Comparison of ENCODE assay signal across 8 mouse cellular contexts in genomic region chr7:143460217-143460834, GRCm38 (mm10). TPM values are rescaled to one million over a fixed set of nuclear protein-coding genes. Genes with fewer than 3 reads are reported as not detected.
DNase-seq lines count a peak whose midpoint lies in the region; ATAC-seq and TF ChIP-seq lines count a peak whose summit lies in the region.

No protein-coding gene starts in this region.

- peak overlapping the region; percentile 53 for H3K4me3 ChIP-seq in lung, adult 2 months (replicated peaks; ENCODE audit: extremely low read depth, low read depth, low read length)
- peak overlapping the region; percentile 63 for H3K4me3 ChIP-seq in intestine, embryonic 16.5 days (ENCODE audit: low read length)
- peak overlapping the region; percentile 67 for H3K4me3 ChIP-seq in neural tube, embryonic 12.5 days

- H3K9ac ChIP-seq in intestine, embryonic 16.5 days (ENCODE audit: low read depth, low read length), result peak overlapping the region; percentile 70
- H3K9ac ChIP-seq in neural tube, embryonic 12.5 days, result peak overlapping the region; percentile 86

- no peak for TF ChIP-seq POLR2A in lung, adult 2 months (IDR thresholded peaks at IDR 0.05; ENCODE audit: borderline replicate concordance, extremely low read depth, low read depth, low read length)

- peaks cover 4% of the 10 kb centered on the region; the same call in 1 of the 2 replicates for H3K4me1 ChIP-seq in lung, adult 2 months (ENCODE audit: control insufficient read depth, insufficient read depth, low read length)
- peaks cover 16% of the 10 kb centered on the region for H3K4me1 ChIP-seq in intestine, embryonic 16.5 days (ENCODE audit: control insufficient read depth, insufficient read depth, low read length)
- peaks cover 16% of the 10 kb centered on the region for H3K4me1 ChIP-seq in neural tube, embryonic 12.5 days

- WGBS in lung, adult 2 months, result 43% methylated on average over 59 of the region's 60 CpGs
- 35% methylated on average over 60 of the region's 60 CpGs for WGBS in intestine, embryonic 16.5 days
- 36% methylated on average over 60 of the region's 60 CpGs for WGBS in neural tube, embryonic 12.5 days

- H3K36me3 ChIP-seq in intestine, embryonic 16.5 days (ENCODE audit: control insufficient read depth, insufficient read depth, low read length), result no peaks in the 10 kb centered on the region
- no peaks in the 10 kb centered on the region; the same call in 1 of the 2 replicates for H3K36me3 ChIP-seq in neural tube, embryonic 12.5 days

- H3K27me3 ChIP-seq in intestine, embryonic 16.5 days (replicated peaks; ENCODE audit: control insufficient read depth, insufficient read depth, low read length), result no peaks in the 10 kb centered on the region
- H3K27me3 ChIP-seq in neural tube, embryonic 12.5 days (replicated peaks), result peaks cover 12% of the 10 kb centered on the region; the same call in 1 of the 2 replicates

- H3K27ac ChIP-seq in intestine, embryonic 16.5 days (ENCODE audit: low read length), result peak overlapping the region; percentile 77
- H3K27ac ChIP-seq in neural tube, embryonic 12.5 days, result peak overlapping the region; percentile 66

- H3K4me2 ChIP-seq in intestine, embryonic 16.5 days (ENCODE audit: low read depth, low read length), result peak overlapping the region; percentile 68
- H3K4me2 ChIP-seq in neural tube, embryonic 12.5 days (replicated peaks), result peak overlapping the region; percentile 62

- ATAC-seq in erythroblast, adult 5-6 weeks (replicated peaks; ENCODE audit: low FRiP score, poor library complexity, severe bottlenecking), result 0 out of 2 replicates have a peak, but pooled peaks have one; percentile 4
- no peak for ATAC-seq in intestine, embryonic 16.5 days
- ATAC-seq in neural tube, embryonic 12.5 days (ENCODE audit: low FRiP score, low read depth), result peak; percentile 7; the same call in 1 of the 2 replicates

- TF ChIP-seq CTCF in lung, adult 2 months (IDR thresholded peaks at IDR 0.05; ENCODE audit: insufficient read depth, low read length), result no peak

- peaks cover 24% of the 10 kb centered on the region for H3K9me3 ChIP-seq in intestine, embryonic 16.5 days (ENCODE audit: control insufficient read depth, low read length)
- peaks cover 30% of the 10 kb centered on the region for H3K9me3 ChIP-seq in neural tube, embryonic 12.5 days

- no peak for DNase-seq in lung, adult 2 months
- no peak for DNase-seq in lung, postnatal 14 days
- DNase-seq in MN1 (ENCODE audit: low spot score), result no peak
- no peak for DNase-seq in spleen, postnatal 4 days (ENCODE audit: low spot score in 2 of 2)
- DNase-seq in gastrocnemius, adult 18-20 months (ENCODE audit: low spot score), result no peak

RNA-seq across cellular contexts. Expression of gene Cdkn1c, which starts 0.5 kb away (rescaled TPM):
- 31.6 and 34.5 TPM in 2 replicates for polyA plus RNA-seq in lung, adult 2 months (2012; rRNA removed)
- total RNA-seq in erythroblast, adult 5-6 weeks (2015; ENCODE audit: low replicate concordance), result not detected in 2 replicates
- total RNA-seq in erythroblast, adult 5-6 weeks (2017; ENCODE audit: low replicate concordance), result 0.09 TPM in 1 of 2 replicates, not detected in the other
- 522 and 653 TPM in 2 replicates for polyA plus RNA-seq in intestine, embryonic 16.5 days (2015; fragmentation: Nextera tagmentation; extraction: Ambion mirVana)
- polyA plus RNA-seq in neural tube, embryonic 12.5 days (2016; fragmentation: Nextera tagmentation; extraction: Ambion mirVana), result 1,329 and 1,332 TPM in 2 replicates
- total RNA-seq in gastrocnemius, adult 18-20 months (2021), result 10 to 100 TPM; 18.6 to 21.6 TPM

RNA-seq across cellular contexts. Expression of gene Slc22a18, which starts 13.2 kb away (rescaled TPM):
- polyA plus RNA-seq in lung, adult 2 months (2012; rRNA removed), result 27.2 and 29.1 TPM in 2 replicates
- not detected in 2 replicates for total RNA-seq in erythroblast, adult 5-6 weeks (2015; ENCODE audit: low replicate concordance)
- not detected in 2 replicates for total RNA-seq in erythroblast, adult 5-6 weeks (2017; ENCODE audit: low replicate concordance)
- 18.2 and 22.7 TPM in 2 replicates for polyA plus RNA-seq in intestine, embryonic 16.5 days (2015; fragmentation: Nextera tagmentation; extraction: Ambion mirVana)
- polyA plus RNA-seq in neural tube, embryonic 12.5 days (2016; fragmentation: Nextera tagmentation; extraction: Ambion mirVana), result 0.52 and 0.85 TPM in 2 replicates
- under 1 TPM; 0.17 to 0.32 TPM for total RNA-seq in gastrocnemius, adult 18-20 months (2021)

RNA-seq across cellular contexts. Expression of gene Phlda2, which starts 42.6 kb away (rescaled TPM):
- polyA plus RNA-seq in lung, adult 2 months (2012; rRNA removed), result 5.1 and 6.1 TPM in 2 replicates
- total RNA-seq in erythroblast, adult 5-6 weeks (2015; ENCODE audit: low replicate concordance), result not detected in 2 replicates
- not detected in 2 replicates for total RNA-seq in erythroblast, adult 5-6 weeks (2017; ENCODE audit: low replicate concordance)
- polyA plus RNA-seq in intestine, embryonic 16.5 days (2015; fragmentation: Nextera tagmentation; extraction: Ambion mirVana), result 11.7 and 16.1 TPM in 2 replicates
- 1.9 and 2.4 TPM in 2 replicates for polyA plus RNA-seq in neural tube, embryonic 12.5 days (2016; fragmentation: Nextera tagmentation; extraction: Ambion mirVana)
- not detected for total RNA-seq in gastrocnemius, adult 18-20 months (2021)

Comparison
In these comparisons a context has a peak if more than half of its experiments do, and no peak if none do; other contexts are left out.
1. RNA of gene Cdkn1c, which starts 0.5 kb away (polyA plus RNA-seq): 1,329 to 1,332 TPM in neural tube, embryonic 12.5 days and 522 to 653 TPM in intestine, embryonic 16.5 days; 31.6 to 34.5 TPM in lung, adult 2 months; every median in the first group is over 10 times any median in the second.
2. RNA of gene Slc22a18, which starts 13.2 kb away (polyA plus RNA-seq): 27.2 to 29.1 TPM in lung, adult 2 months and 18.2 to 22.7 TPM in intestine, embryonic 16.5 days; 0.52 to 0.85 TPM in neural tube, embryonic 12.5 days; every median in the first group is over 10 times any median in the second.
3. Peak in every context shown above with its lines, with median percentiles within 50 percentile points of each other: H3K4me3 ChIP-seq.